Mouse (Mus musculus) embryo, embryonic 10 days (tissue): Measurements from ENCODE around the gene Usp16.

Experiments used
- DNase-seq: peaks from one replicate; pipeline ENCODE4 v3.0.0-alpha.2; 2015; ENCODE audit warnings: low spot score

Usp16 gene

DNA sequence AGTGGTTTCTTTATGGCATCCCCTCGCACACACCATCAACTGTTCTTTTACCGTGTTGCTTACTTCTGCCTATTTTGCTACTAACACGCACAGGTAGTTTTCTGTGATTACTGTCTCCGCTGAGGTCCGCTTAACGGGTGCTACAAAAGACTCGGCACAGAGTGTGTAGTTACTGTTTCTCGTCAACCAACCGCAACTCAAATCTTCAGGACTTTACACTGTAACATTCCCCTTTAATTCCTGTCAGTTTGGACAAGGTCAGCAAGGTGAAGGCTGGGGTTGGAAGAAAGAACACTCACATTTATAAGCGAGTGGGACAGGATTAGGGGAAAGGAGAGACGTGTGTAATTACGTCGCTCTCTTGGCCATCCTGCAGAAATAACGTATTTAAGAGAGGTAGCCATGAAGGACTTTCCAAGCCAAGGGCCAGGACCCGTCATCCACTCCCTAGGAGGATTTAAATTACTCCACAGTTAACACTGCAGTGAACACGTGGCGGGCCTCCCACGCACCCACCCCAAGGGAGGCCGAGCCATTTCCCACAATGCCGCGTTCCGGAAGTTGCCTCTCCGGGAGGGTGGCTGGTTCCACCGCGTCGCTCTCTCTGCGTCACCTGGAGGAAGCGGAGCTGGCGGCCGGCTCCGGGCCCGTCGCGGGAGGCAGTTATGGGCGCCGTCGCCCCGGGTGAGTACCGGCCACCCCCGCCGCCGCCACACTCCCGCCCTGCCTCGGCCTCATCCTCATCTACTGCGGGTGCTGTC, at the start of gene Usp16:
Gene Usp16, plus strand, starts transcription at position 285 of the 761 bp plus-strand sequence.
- DNase-seq = peak; percentile 96

DNA sequence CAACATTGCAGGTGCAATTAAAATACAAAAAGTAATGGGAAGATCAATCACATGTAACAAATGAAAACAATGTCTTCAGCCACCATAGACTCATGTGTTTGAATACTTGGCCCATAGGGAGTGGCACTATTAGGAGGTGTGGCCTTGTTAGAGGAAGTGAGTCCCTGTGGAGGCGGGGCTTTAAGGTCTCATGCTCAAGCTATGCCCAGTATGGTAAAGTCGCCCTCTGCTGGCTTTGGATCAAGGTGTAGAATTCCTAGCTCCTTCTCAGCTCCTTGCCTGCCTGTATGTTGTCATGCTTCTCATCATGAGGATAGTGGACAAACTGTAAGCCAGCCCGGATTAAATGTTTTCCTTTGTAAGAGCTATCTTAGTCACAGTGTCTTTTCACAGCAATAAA, 49.5 kb upstream of the Usp16 start:
- no peak for DNase-seq

DNA sequence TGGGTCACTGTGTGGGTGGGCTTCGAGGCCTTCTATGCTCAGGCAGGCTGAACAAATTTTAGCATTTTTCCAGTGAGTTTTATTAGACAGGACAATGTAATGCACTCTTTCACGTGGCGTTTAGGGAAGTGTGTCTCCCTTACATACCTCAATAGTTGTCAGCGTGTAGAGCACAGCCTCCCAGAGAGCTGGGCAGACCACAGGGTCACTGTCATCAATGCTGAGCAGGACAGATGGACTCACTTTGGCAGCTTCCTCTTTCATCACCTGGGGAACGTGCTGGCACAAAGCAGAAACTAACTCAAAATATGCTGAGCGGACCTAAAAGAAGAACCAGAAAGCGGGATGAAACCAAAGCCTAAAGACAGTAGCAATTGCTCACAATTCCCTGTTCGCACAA, 33.8 kb upstream of the Usp16 start:
- no peak for DNase-seq

DNA sequence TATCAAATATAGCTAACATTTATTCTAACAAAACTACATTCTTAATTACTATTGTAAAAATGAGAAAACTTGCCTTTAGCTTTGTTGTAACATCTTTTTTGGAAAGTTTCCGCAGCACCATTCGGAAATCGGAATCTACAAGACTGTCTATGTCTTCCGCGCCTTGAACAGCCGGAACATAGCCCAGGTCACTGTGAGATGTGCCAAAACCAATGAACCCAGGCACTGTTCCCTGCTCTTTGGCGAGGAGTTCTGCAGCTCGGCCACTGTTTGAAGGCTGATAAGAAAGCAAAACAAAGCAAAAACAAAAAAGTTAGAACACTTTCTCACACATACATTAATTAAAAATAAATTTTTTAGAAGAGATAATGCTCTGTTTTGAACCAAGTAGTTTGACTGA, 27.0 kb upstream of the Usp16 start:
- DNase-seq = no peak

DNA sequence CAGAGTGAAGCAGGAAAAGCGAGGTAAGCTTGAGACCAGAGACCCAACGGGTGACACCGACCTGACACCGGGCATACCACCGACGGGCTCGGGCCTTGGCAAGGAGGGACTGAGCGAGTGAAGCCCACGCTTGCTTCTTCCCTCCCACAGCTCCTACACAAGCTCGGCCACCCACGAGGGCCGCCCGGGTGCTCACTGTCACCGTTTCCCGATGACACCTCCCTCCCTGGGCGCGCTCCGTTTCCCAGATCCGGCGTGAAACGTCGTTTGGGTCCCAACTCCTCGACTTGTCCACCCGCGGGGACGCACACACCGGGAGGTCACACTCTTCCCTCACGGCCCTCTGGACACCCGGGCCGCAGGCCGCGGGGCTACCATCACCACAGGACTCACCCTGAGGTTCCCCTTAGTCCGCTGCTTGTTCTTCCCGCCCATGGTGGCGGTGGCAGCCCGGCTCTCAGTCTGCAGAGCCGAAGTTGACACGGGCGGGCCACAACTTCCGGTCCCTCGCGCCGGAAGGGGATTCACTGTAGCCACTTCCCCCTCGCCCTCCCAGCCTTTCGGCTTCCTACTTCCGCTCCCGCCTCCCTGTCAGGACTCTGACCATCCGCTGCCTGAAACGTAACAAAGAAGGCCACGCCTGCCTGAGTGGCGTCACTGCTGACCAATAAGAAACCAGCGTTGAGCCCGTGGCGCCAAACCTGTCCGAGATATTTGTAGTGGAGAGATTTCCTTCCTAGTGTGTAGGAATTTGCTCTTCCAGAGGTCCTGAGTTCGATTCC, 22.3 kb upstream of the Usp16 start, which contains the start of gene Ltn1:
Gene Ltn1, minus strand, starts transcription at position 580 of the 782 bp plus-strand sequence.
- peak; percentile 100 for DNase-seq

DNA sequence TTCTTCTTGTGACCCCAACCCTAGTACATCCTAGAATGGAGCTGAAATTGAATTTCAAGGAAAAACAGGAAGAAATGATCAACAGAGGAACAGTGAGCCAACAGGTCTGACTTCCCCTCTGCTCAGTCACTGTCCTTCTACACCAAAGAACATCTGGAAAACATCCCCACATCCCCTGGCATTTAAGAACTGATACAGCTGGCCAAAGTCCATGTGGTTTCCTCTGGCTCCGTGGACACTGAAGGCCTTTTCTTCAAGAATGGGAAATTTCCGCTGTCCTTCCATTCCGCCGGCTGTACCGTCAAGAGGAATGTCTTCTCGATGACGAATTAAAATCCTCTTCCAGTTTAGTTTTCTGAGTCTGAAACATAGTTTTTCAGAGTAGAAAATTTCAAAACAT, 20.2 kb upstream of the Usp16 start:
- DNase-seq = no peak

DNA sequence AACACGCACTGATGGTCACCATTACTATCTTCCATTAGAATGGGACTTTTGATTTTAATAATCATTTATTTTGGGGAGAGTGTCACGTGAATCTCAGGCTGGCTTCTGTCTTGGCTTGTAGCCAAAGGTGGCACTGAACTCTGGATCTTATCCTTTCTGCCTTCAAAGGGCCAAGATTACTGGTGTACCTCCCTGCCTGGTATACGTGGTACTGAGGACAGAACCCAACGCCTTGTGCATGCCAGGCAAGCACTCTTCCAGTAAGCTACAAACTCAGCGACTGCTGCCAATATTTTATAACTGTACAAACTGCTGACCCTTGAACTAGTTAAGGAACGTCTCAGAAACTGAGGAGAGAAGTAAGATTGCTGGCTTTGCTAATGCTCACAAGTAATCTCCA, 19.6 kb upstream of the Usp16 start:
- DNase-seq = no peak

DNA sequence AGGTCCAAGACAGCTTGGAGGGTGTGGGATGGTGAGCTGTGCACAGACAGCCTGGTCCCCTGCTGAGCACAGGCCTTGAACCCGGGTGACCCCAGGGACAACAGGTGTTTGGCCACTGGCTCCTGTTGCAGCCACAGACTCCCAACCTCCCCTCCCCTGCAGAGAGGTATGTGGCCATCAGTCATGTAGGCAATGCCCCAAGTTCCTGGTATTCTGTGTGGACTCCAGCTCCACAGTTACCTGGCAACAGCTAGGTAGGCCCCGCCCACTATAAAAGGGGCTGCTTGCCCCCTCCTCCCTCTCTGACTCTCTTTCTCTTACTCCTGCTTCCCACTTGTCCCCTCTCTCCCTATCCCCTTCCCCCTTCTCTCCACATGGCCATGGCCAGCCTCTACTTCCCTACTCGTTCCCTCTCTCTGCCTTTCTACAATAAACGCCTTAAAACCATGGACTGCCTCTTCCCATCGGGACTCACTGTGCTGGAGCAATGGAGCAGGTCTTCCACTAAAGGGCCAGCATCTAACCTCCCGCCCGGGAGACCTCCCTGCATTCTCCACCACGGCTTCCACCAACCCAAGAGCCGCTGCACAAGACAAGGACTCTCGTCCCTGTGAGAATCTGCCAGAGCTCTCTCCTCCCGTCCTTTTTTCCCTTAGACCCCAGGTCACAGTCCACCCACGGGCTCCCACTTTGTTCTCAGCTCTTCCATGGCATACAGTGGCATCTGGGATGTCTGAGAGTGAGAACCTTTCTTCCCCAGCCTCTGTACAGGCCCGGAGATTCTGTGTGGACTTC, 18.9 kb upstream of the Usp16 start:
- DNase-seq = no peak

DNA sequence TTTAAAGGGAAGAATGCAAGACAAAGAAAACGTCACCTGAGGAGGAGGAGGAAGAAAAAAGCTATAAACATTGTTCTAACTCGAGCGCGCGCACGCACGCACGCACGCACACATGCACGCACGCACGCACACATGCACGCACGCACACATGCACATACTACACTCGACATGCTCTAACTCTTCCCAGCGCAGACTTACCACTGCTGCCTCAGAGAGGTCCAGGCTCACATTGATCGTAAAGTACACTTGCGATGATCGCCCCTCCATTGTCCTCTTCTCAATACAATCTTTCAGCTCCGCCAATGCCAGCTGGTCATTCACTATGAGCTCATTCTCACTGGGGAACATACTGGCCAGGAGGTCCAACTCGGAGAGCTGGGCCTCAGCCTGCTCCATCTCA, 17.4 kb upstream of the Usp16 start:
- no peak for DNase-seq

DNA sequence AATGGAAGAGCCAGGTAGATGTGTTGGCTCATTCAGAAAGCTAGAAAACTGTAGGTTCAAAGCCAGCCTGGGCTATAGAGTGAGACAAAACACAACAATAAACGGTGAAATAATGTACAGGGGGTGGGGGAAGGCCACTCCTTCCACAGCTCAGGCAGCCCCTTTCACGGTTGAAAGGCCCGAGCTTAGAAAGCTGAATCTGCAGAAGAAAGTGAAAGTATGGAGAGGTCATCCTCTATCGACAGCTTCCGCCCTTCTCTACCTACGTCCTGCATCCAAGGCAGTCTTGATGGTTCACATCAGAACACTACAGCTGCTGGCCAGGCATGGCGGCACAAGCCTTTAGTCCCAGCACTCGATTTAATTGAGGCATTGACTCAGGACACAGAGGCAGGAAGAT, 15.8 kb upstream of the Usp16 start:
- no peak for DNase-seq

DNA sequence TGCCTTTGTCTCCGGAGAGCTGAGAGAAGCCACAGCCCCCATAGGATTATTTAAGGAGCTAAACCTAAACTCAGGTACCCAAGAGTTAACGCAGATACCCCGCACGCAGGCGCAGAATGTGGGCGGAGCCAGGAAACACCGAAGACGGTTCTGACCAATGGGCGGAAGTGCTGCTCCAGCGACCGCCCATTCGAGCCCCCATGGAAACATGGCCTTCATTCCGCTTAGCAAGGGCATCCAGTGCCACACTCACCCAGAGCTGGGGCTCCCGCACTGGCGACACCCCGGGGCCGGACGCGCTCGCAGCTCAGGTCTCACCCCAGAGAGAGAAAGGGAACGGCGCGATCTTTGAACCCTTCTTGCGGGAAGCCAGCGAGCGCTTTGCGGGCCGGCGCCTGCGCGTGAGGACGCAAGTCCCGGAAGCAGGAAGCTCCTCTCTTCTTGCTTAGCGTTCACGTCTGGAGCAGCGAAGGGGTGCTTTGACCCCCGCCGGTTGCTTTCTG, 14.3 kb upstream of the Usp16 start, which contains the start of gene Rwdd2b:
Gene Rwdd2b, minus strand, starts transcription at position 390 of the 503 bp plus-strand sequence.
- DNase-seq = peak; percentile 96

DNA sequence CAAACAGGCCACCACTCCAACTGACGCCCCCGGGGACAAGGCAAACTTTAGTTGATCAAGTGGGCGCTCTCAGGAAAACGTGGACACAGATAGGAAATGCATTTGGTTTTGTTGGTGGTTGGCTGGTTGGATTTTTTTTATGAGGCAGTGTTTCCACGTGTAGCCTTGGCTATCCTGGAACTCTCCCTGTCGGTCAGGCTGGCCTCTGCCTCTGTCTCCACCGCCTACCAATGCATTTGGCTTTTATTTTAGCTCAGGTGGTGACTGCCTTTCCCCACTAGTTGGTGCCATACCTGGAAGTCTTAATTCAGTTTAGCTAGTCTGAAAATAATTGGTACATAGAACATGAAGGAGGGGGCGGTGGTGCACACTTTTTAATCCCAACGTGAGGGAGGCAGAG, 13.4 kb upstream of the Usp16 start:
- DNase-seq = peak; percentile 8

DNA sequence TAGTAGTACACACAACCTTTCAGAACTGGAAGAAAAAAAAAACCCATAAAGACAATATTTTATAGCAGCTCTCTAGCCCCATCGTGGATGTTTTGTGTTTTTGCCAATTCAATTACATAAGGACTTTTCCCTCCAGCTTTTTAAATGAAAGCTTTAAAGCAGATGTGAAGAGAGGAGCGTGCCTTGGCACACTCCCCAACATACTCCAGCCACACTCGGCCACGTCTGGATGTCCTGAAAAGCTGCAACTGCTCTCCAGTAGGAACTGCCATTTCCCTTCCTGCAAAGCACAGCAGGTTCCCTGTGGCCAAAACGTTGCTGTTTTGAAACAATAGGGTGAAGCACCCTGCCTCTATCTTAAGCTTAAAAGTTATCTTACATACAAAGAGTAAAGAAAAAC, 12.2 kb upstream of the Usp16 start:
- no peak for DNase-seq

DNA sequence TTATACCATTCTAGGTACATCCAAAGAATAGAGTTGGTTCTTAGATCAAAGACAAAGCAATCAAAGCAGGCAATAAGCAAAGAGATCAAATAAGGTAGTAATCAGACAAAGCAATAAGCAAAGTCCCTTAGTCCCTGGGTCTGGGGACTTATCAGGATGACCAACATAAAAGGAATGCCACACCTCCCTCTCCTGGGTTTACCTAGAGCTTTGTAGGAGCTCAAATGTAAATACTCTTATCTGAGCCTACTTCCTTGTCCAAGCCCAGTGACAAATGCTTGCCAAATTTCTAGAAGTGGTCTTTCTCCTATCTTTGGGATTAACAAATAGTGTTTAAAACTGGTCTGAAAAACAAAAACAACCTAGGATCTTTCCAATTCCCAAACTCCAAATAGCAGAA, 11.3 kb upstream of the Usp16 start:
- no peak for DNase-seq

DNA sequence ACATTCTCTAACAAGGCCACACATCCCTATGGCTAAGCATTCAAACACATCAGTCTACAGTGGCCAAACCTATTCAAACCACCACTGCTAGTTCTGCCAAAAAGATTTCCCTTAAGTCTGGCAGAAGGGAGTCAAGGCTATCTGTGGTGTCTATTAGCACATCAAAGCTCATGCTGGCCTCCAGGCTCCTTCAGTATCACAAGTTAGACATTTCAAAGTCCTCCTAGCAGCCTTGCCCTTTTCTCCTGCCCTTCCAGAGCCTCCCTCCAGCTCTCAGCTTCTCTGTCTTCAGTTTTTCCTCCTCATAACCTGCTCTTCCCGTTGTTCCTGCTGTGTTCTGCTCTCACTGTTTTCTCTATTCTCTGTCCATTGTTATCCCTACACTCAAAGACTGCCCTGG, 10.4 kb upstream of the Usp16 start:
- DNase-seq = no peak

DNA sequence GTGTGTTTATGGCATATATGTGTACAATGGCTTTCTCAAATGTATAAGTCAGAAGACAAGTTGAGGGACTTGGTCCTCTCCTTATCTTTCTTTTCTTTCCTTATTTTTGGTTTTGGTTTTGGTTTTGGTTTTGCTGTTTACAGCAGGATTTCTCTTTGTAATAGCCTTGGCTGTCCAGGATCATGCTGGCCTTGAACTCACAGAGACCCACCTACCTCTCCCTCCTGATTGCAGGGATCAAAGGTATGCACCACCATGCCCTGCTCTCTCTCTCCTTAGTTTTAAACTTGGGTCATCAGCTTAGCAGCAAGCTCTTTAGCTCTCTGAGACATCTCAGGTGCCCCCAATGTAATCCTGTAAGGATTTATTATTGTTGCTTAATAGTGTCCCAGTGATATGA, 9.4 kb upstream of the Usp16 start:
- no peak for DNase-seq

DNA sequence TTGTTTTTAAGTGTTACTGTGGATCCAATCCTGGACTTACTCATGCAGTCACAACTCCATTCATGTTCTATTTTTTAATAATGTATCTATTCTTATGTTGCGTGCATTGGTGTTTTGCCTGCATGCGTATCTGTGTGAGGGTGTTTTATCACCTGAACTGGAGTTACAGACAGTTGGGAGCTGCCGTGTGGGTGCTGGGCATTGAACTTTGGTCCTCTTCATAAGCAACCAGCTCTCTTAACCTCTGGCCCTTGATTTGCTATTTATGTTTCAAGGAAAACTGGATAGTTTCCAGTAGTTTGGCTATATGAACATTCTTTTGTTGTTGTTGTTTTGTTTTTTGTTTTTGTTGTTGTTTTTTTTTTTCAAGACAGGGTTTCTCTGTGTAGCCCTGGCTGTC, 9.0 kb upstream of the Usp16 start:
- no peak for DNase-seq

DNA sequence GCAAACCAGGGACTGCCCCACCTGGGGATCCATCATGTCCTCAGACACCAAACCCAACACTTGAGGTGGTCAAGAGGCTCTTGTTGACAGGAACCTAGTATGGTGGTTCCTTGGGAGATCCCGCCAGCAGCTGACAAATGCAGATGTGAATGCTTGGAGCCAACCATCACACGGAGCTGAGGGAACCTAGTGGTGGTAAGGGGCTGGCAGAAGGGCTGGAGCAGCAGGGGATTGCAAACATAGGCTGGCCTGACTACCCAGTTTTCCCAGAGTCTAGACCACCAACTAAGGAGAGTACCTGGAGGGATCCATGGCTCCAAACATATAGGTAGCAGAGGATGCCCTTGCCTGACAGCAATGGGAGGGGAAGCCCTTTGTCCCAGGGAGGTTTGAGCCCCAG, 1.3 kb upstream of the Usp16 start:
- no peak for DNase-seq

DNA sequence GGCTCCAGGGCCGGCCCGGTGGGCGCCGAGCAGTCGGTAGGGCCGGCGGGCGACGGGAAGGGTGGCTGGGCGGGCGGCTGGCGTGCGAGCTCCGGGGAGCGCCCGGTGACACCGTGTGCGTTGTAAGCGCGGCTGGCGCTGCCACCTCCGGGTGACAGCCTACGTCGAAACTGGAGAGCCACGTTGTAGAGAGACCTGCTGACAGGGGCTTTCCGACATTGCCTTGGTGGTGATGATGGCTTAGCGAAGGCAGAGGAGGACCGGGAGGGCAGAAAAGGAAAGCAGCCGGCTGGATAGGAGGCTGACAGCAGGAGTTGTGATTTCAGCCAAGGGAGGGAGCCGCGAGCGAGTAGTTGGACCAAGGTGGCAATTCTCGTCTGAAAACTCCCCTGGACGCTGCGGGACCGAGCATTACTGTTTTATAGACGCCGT, 693 bp downstream of the Usp16 start:
- peak; percentile 29 for DNase-seq

DNA sequence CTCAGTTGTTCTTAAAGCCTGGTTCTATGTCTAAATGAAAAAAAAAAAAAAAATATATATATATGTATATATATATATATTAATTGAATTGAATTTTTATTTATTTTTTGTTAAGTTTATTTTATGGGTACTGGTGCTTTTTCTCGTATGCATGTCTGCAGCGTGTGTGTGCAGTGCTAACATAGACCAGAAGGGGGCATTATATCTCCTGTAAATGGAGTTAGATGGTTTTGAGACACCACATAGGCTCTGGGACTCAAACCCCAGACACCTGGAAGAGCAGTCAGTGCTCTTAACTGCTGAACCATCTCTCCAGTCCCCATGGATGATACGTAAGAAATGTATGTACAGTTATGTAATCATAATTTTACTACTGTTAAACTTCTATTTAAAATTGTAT, 4.2 kb downstream of the Usp16 start:
- DNase-seq = no peak

DNA sequence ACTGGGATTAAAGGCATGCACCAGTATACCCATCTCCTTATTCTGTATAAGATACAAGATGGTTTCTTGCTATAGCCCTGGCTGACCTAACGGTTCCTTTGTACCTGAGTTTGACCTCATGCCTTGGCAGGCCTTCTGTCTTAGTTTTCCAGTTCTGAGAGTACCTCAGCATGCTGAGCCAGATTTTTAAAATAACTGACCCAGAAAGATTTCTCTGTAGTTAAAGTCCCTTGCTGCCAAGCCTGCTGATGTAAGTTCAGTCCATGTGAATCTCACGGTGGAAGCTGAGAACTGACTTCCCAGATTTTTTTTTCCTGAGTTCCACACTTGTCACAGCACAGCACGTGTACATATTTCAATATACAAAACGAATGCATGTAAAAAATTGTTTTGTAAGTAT, 16.1 kb downstream of the Usp16 start:
- DNase-seq = no peak

DNA sequence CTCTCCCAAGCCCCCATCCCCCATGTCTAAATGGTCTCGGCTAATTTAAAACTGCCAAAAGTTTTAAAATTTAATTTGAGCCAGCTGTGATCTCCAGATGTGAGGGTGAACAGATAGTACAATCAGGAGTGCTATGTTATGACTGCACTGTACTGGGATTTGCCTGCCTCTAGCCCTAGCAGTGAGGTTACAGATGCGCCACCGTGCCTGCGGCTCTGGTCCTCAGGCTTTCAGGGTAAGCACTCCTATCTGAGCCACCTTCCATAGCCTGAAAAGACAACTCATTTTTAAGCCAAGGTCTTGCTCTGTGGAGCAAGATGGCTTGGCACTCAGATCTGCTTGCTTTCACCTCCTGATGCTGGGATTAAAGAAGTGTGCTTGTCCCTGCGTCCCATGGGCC, 29.9 kb downstream of the Usp16 start:
- no peak for DNase-seq
